Mouse (Mus musculus) lung, embryonic 16.5 days (tissue): Measurements from ENCODE around the gene Fabp7. TPM values are rescaled to one million over a fixed set of nuclear protein-coding genes. Genes with fewer than 3 reads are reported as not detected.

ENCODE experiments used
- ATAC-seq: fragments of 200-750 bp; cut with Nextera tagmentation; 2 replicates; pipeline ENCODE4 v1.8.0; 2017; ENCODE audit warnings: low read depth, mild to moderate bottlenecking, moderate library complexity
- H3K27ac ChIP-seq: fragments of 300-500 bp; sonication (generic); 2 replicates; pipeline ENCODE4 v1.5.1; 2014; ENCODE audit warnings: mild to moderate bottlenecking, control low read depth, low read length
- H3K27me3 ChIP-seq: fragments of 300-500 bp; sonication (generic); 2 replicates; pipeline ENCODE4 v1.6.1; 2014; ENCODE audit warnings: low read depth, low read length, mixed read lengths; ENCODE audit not compliant: control insufficient read depth, insufficient read depth
- H3K36me3 ChIP-seq: fragments of 300-500 bp; sonication (generic); 2 replicates; pipeline ENCODE4 v1.6.1; 2014; ENCODE audit warnings: low read length; ENCODE audit not compliant: control insufficient read depth, insufficient read depth
- H3K4me1 ChIP-seq: fragments of 300-500 bp; sonication (generic); replicated peaks from 2 replicates; pipeline ENCODE4 v1.6.1; 2014; ENCODE audit warnings: low read length, mixed read lengths; ENCODE audit not compliant: control insufficient read depth, insufficient read depth
- H3K4me2 ChIP-seq: fragments of 300-500 bp; sonication (generic); 2 replicates; pipeline ENCODE4 v1.6.1; 2014; ENCODE audit warnings: low read depth, low read length, control low read depth
- H3K4me3 ChIP-seq: fragments of 300-500 bp; sonication (generic); 2 replicates; pipeline ENCODE4 v1.5.1; 2014; ENCODE audit warnings: mild to moderate bottlenecking, low read length, control low read depth
- H3K9ac ChIP-seq: fragments of 300-500 bp; sonication (generic); 2 replicates; pipeline ENCODE4 v1.6.1; 2014; ENCODE audit warnings: low read length, control low read depth
- H3K9me3 ChIP-seq: fragments of 300-500 bp; sonication (generic); 2 replicates; pipeline ENCODE4 v1.6.1; 2016; ENCODE audit warnings: low read length; ENCODE audit not compliant: control insufficient read depth
- WGBS: fragments of 180-500 bp; shearing (Covaris S2); extraction: QIAGEN DNeasy Blood & Tissue Kit; methylation state at CpG from one replicate; pipeline ENCODE4 v1.1.7; 2014; 5-methylcytosine and 5-hydroxymethylcytosine counted together
- polyA plus RNA-seq: library from polyadenylated mRNA; unstranded; fragments of >200 nt; fragmentation: Nextera tagmentation; extraction: Ambion mirVana; gene quantifications from 2 replicates; pipeline ENCODE4 v1.2.1, GENCODE M21; 2015

Fabp7 gene
- polyA plus RNA-seq, 1 experiment from 2014 or later: 11.9 TPM

DNA sequence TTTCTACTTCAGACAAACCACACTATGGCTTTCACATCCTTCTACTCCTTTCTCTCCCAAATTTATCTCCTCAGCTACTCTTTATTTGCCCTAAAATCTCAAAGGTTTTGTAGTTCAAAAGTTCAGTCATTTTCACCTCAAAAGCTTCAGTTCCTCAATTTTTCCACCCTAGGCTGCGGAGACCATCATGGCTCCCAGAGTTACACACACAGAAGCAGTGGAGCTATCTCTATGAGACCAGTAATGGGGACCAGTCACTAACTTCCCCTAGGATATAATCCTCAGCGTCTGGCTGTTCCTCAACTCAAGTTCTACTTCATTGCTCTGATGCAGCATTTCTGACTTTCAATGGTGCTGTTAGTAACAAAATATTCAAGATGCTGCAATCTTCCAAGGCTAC, 25.7 kb upstream of the Fabp7 start:
- WGBS: 87% methylated on average over 2 of the region's 2 CpGs
- no peak overlapping the region for H3K4me2 ChIP-seq

GRCm38 (mm10) chr10:57760694-57761093, 24.0 kb upstream of the Fabp7 start:
- Histone ChIP-seq H3K4me2 (no peak overlapping the region), H3K9ac (no peak overlapping the region), H3K36me3 (no peaks in the 10 kb centered on the region), H3K9me3 (no peaks in the 10 kb centered on the region), H3K27ac (no peak overlapping the region), H3K27me3 (no peaks in the 10 kb centered on the region), H3K4me3 (no peak overlapping the region), H3K4me1 (no peaks in the 10 kb centered on the region)
- 54% methylated on average over 3 of the region's 3 CpGs for WGBS
- no peak for ATAC-seq

More for the DNA sequence above, 25.7 kb upstream of the Fabp7 start:
- H3K9me3 ChIP-seq: no peaks in the 10 kb centered on the region
- no peak overlapping the region for H3K27ac ChIP-seq
- no peak overlapping the region for H3K4me3 ChIP-seq
- ATAC-seq: no peak
- no peak overlapping the region for H3K9ac ChIP-seq
- H3K27me3 ChIP-seq: no peaks in the 10 kb centered on the region
- no peaks in the 10 kb centered on the region for H3K36me3 ChIP-seq
- H3K4me1 ChIP-seq: no peaks in the 10 kb centered on the region

DNA sequence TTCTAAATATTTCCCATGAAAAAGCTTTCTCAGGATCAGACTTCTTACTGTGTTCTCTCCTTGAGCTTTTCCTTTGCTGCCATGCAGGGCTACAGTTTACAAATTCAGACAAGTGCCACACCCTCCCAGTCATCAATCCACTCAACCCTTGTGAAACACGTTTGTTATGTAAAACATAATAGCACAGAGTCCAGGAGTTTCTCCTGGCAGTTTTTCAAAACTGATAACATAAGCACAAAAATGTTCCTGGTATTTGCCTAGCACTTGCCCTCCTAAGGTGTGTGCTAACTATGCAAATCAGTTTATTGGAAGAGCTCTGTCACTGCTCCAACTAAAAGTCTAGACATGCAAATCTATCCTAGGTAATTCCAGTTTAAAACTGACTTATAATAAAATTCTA, 21.6 kb upstream of the Fabp7 start:
- no peak overlapping the region for H3K4me2 ChIP-seq
- H3K4me3 ChIP-seq: no peak overlapping the region
- H3K27me3 ChIP-seq: no peaks in the 10 kb centered on the region
- no peak overlapping the region for H3K27ac ChIP-seq
- H3K4me1 ChIP-seq: no peaks in the 10 kb centered on the region
- 4% methylated on average over 1 of the region's 1 CpGs for WGBS
- H3K9me3 ChIP-seq: no peaks in the 10 kb centered on the region
- no peak overlapping the region for H3K9ac ChIP-seq
- 0 out of 2 replicates have a peak, but pooled peaks have one; percentile 45 for ATAC-seq
- no peaks in the 10 kb centered on the region for H3K36me3 ChIP-seq

DNA sequence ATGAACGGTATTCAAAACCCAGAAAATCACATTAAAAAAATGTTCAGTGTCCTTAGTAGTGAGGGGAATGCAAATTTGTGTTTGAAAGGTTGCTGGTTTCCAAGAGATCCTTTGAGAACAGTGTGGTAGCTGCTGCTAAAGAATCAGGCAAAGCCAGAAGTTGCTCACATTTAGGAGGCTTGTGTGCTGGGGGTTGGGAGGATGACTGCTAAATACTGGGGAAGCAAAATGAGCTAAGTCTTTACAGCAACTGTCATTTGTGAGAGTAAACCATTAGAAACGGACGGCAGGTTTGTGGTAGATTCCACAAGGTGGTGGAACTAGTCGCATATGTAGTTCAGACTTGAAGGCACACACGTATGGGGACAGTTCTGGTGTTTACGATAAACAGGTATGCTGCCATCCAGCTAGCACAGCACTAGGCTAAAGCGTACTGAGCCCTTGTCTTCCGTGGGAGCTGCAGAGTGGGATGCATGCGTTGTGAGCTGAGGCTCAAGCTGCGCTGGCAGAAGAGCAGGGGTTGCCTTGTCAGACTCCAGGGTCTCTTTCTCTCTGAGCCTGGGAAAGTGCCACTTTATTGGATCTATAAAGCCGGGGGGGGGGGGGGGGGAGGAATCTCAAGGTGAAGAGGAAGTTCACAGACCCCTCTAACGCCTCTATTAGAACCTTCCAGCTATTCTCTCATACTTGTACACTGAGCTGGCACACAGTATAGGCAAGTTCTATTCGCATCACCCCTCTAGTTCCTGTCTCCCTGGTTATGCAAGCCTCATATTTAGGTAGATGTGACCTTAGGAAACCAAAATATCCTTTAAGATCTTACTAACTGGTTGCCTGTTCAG, 1.2 kb upstream of the Fabp7 start:
- no peaks in the 10 kb centered on the region for H3K27me3 ChIP-seq
- no peak for ATAC-seq

DNA sequence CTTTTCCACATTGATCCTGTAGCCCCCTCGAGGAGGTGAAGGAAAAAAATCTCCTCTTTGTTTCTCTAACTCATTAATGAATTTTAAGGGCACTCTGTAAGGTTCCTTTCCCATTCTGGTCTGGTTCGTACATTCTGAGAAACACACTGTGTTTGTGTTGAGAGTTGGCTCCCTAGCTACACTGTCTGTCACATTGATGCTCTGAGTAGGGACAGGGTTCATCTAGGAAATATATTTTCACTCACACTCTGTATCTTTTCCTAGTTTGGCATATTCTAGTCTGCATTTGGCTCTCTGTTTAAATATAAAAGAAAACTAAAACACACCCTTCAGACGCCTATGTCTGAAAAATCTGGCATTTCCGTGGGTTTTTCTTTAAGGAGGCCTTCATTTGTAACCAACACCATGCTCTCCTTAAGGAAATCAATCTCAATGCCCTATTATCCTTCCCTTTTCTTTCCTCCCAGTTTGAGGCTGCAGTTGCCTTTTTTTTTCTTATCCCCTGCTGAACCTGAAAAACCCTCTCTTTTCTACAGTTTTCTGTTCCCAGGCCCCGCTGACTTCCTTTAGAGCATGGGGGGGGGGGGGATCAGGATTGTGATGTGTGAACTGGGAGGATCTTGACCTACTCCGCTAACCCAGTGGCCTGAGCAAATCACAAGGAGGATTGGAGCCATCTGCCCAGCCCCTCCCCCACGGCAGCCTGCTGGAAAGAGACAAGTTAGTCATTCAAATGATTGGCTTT, 378 bp upstream of the Fabp7 start:
- peak; percentile 81 for ATAC-seq
- Histone ChIP-seq H3K36me3 (no peaks in the 10 kb centered on the region), H3K9ac (no peak overlapping the region), H3K4me2 (peak overlapping the region; percentile 38), H3K27me3 (no peaks in the 10 kb centered on the region), H3K27ac (no peak overlapping the region), H3K4me1 (peaks cover 15% of the 10 kb centered on the region), H3K4me3 (no peak overlapping the region), H3K9me3 (no peaks in the 10 kb centered on the region)
- 19% methylated on average over 7 of the region's 7 CpGs for WGBS

More for the DNA sequence above, 1.2 kb upstream of the Fabp7 start:
- Histone ChIP-seq H3K9ac (no peak overlapping the region), H3K36me3 (no peaks in the 10 kb centered on the region), H3K4me2 (no peak overlapping the region), H3K4me3 (no peak overlapping the region), H3K27ac (no peak overlapping the region), H3K9me3 (no peaks in the 10 kb centered on the region), H3K4me1 (peaks cover 15% of the 10 kb centered on the region)
- 41% methylated on average over 12 of the region's 13 CpGs for WGBS

GRCm38 (mm10) chr10:57785552-57785951, 871 bp downstream of the Fabp7 start:
- H3K4me3 ChIP-seq: no peak overlapping the region
- no peak for ATAC-seq
- no peak overlapping the region for H3K4me2 ChIP-seq
- H3K27me3 ChIP-seq: no peaks in the 10 kb centered on the region
- WGBS: 66% methylated on average over 2 of the region's 2 CpGs
- no peaks in the 10 kb centered on the region for H3K36me3 ChIP-seq
- no peaks in the 10 kb centered on the region for H3K9me3 ChIP-seq
- H3K9ac ChIP-seq: no peak overlapping the region
- H3K27ac ChIP-seq: no peak overlapping the region
- peaks cover 15% of the 10 kb centered on the region for H3K4me1 ChIP-seq

DNA sequence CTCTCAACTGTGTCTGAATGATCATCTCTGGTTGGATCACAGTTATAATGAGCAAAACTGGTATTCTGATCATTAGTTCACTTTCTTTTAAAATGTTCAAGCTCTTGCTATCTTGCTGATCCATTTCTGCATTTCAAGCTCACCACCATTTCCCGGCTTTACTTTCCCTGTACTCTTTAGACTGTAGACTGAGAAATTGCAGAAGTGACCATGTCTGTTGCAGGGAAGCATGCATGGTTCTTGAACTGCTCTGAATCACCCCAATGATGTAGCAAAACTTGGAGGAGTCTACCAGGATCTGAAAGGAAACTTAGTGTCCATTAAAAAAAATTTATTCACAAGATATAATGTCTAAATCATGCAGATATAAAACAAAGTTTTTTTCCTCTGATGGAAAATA, 8.3 kb downstream of the Fabp7 start:
- 85% methylated on average over 1 of the region's 1 CpGs for WGBS
- no peak overlapping the region for H3K27ac ChIP-seq
- H3K4me1 ChIP-seq: 0 out of 2 replicates have a peak, but pooled peaks cover 4% of the 10 kb centered on the region
- no peak overlapping the region for H3K9ac ChIP-seq
- H3K4me2 ChIP-seq: no peak overlapping the region
- H3K4me3 ChIP-seq: no peak overlapping the region
- no peaks in the 10 kb centered on the region for H3K9me3 ChIP-seq
- no peaks in the 10 kb centered on the region for H3K36me3 ChIP-seq
- ATAC-seq: no peak
- no peaks in the 10 kb centered on the region for H3K27me3 ChIP-seq

DNA sequence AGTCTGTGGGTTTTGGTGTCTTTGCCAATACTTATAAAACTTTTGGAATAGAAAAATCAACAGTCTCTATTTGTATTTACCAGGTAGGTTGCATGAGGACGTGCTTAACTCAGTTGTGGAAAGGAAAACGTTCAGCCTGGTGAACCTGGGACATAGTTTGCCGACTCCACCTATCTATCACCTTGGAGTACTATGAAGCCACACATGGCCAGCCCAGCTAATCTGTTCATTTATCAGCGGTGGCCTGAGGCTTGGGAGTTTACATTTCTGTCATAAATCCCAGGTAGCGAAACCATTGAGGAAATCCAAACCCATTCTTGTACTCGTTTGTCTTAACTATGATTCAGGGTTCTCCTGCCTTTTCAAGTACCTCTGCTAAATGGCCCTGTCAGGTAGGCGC, 9.3 kb downstream of the Fabp7 start, which contains the start of gene Smpdl3a:
TSS of gene Smpdl3a (plus strand) at position 318 of the 400 bp plus-strand sequence.
- Histone ChIP-seq H3K9ac (peak within 1 kb of the TSS; percentile 80), H3K4me3 (peak within 1 kb of the TSS; percentile 69), H3K27ac (peak within 1 kb of the TSS; percentile 15), H3K9me3 (no peaks in the 10 kb centered on the region), H3K4me2 (peak within 1 kb of the TSS; percentile 94), H3K36me3 (no peaks in the 10 kb centered on the region), H3K4me1 (0 out of 2 replicates have a peak, but pooled peaks cover 4% of the 10 kb centered on the region), H3K27me3 (no peaks in the 10 kb centered on the region)
- no peak for ATAC-seq
- WGBS: 69% methylated on average over 7 of the region's 7 CpGs
